Mouse (Mus musculus) limb, embryonic 10.5 days (tissue): ENCODE measurements around the gene Obox1. TPM values are rescaled to one million over a fixed set of nuclear protein-coding genes. Genes with fewer than 3 reads are reported as not detected.
"Not testable (repeated sequence)": the region's sequence is repeated elsewhere in the genome, so short reads cannot be mapped to it uniquely, and the experiment has no call there.

Source experiments
- DNase-seq: peaks from one replicate; pipeline ENCODE4 v3.0.0-alpha.2; 2017; ENCODE audit warnings: low spot score
- H3K27ac ChIP-seq: fragments of 300-500 bp; sonication (generic); 2 replicates; pipeline ENCODE4 v1.5.1; 2016; ENCODE audit warnings: mild to moderate bottlenecking
- H3K27me3 ChIP-seq: fragments of 300-500 bp; sonication (generic); 2 replicates; pipeline ENCODE4 v1.6.1; 2016; ENCODE audit warnings: low read depth, mild to moderate bottlenecking; ENCODE audit not compliant: poor library complexity, severe bottlenecking
- H3K36me3 ChIP-seq: fragments of 300-500 bp; sonication (generic); 2 replicates; pipeline ENCODE4 v1.6.1; 2016; ENCODE audit warnings: mild to moderate bottlenecking, moderate library complexity
- H3K4me1 ChIP-seq: fragments of 300-500 bp; sonication (generic); 2 replicates; pipeline ENCODE4 v1.6.1; 2016
- H3K4me3 ChIP-seq: fragments of 300-500 bp; sonication (generic); 2 replicates; pipeline ENCODE4 v1.5.1; 2016; ENCODE audit warnings: mild to moderate bottlenecking, moderate library complexity
- H3K9me3 ChIP-seq: fragments of 300-500 bp; sonication (generic); replicated peaks from 2 replicates; pipeline ENCODE4 v1.6.1; 2016; ENCODE audit warnings: mild to moderate bottlenecking
- WGBS: fragments of 180-500 bp; shearing (Covaris S2); methylation state at CpG from one replicate; pipeline ENCODE4 v1.1.7; 2016; 5-methylcytosine and 5-hydroxymethylcytosine counted together
- polyA plus RNA-seq: library from polyadenylated mRNA; unstranded; fragments of >200 nt; fragmentation: Nextera tagmentation; extraction: Ambion mirVana; gene quantifications from 2 replicates; pipeline ENCODE4 v1.2.1, GENCODE M21; 2016

Gene Obox1
- not detected in 2 replicates for polyA plus RNA-seq

- not testable (repeated sequence) for H3K4me1 ChIP-seq, H3K9me3 ChIP-seq, DNase-seq, H3K27ac ChIP-seq, H3K36me3 ChIP-seq, H3K27me3 ChIP-seq, H3K4me3 ChIP-seq
- no CpG with 5 or more reads among the region's 2 CpGs for WGBS
These were observed at the start of gene Obox1, which contains the start of gene Obox2 for GRCm38 (mm10) chr7:15388421-15388998. Obox1 (plus strand) TSS chr7:15388948. Obox2 (plus strand) TSS chr7:15388721.

GRCm38 (mm10) chr7:15399147-15399874 is 10.6 kb downstream of the Obox1 start:
- H3K9me3 ChIP-seq, H3K36me3 ChIP-seq, H3K4me3 ChIP-seq, H3K27ac ChIP-seq, H3K4me1 ChIP-seq, H3K27me3 ChIP-seq, DNase-seq: not testable (repeated sequence)
- WGBS, result 77% methylated on average over 3 of the region's 3 CpGs

GRCm38 (mm10) chr7:15406816-15407215 is 18.1 kb downstream of the Obox1 start:
- H3K9me3 ChIP-seq, H3K4me1 ChIP-seq, H3K4me3 ChIP-seq, H3K27ac ChIP-seq, DNase-seq, H3K27me3 ChIP-seq, H3K36me3 ChIP-seq: not testable (repeated sequence)
- WGBS, result 89% methylated on average over 10 of the region's 10 CpGs

- not testable (repeated sequence) for H3K4me1 ChIP-seq, H3K4me3 ChIP-seq, H3K27me3 ChIP-seq, H3K36me3 ChIP-seq, H3K9me3 ChIP-seq, DNase-seq, H3K27ac ChIP-seq
- WGBS, result 88% methylated on average over 9 of the region's 9 CpGs
These were observed 29.3 kb downstream of the Obox1 start for GRCm38 (mm10) chr7:15418046-15418445.

- H3K4me1 ChIP-seq, DNase-seq, H3K36me3 ChIP-seq, H3K27me3 ChIP-seq, H3K27ac ChIP-seq, H3K4me3 ChIP-seq, H3K9me3 ChIP-seq: not testable (repeated sequence)
- 89% methylated on average over 4 of the region's 4 CpGs for WGBS
These were observed 36.8 kb downstream of the Obox1 start for GRCm38 (mm10) chr7:15425537-15425936.

- not testable (repeated sequence) for H3K4me1 ChIP-seq, H3K27ac ChIP-seq, H3K36me3 ChIP-seq, DNase-seq, H3K27me3 ChIP-seq, H3K9me3 ChIP-seq, H3K4me3 ChIP-seq
- 76% methylated on average over 5 of the region's 5 CpGs for WGBS
These were observed 120.7 kb downstream of the Obox1 start for GRCm38 (mm10) chr7:15509411-15509810.

Other genes with a start within 250 kb of the Obox1 start
- not detected in 2 replicates for gene Obox2, start 227 bp upstream of the Obox1 start, polyA plus RNA-seq